Mouse (Mus musculus): Measurements from ENCODE around the gene Gpatch4. TPM values are rescaled to one million over a fixed set of nuclear protein-coding genes. Genes with fewer than 3 reads are reported as not detected.

Gene Gpatch4
- total RNA-seq, 2 experiments from 2014 or later, result 20.3 to 20.4 TPM

DNA sequence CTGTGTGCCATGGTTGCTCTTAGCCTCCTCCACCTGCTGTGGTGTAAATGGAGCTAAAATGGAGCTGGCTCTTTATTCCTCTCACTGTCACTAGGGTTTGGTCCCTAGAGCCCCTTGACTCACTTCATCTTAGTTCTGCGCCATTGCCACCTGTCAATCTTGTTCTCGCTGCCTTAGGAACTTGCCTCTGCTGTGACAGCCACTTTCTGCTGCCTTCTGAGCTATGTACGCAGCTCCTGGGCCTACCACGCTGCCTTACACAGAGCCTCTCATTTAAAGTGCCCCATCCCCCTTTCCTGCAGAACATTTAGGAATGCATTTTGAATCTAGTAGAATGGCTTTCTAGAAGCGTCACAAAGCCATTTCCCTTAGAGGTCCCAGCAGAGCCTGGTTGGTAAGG lies 51.2 kb downstream of the Gpatch4 start:
- no peak for DNase-seq (ENCODE audit: low spot score)

DNA sequence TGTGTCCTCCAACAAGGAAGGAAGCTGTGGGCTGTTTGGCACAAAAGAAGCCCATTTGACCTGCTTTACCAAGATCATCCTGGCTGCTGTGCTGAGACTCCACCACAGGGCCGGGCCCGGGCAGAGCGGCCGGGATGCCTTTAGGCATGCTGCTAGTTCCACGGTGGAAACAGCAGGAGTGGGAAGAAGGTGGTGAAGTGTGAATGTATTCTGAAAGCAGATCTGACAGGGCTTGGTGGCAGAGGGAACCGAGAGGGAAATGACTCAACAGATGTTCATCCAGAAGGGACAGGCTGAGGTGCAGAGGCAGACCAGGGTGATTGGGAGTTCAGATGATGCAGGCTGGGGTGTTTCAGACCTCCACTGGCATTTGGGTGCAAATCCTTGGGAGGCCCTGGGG lies 54.8 kb downstream of the Gpatch4 start:
- DNase-seq (ENCODE audit: low spot score), result no peak

DNA sequence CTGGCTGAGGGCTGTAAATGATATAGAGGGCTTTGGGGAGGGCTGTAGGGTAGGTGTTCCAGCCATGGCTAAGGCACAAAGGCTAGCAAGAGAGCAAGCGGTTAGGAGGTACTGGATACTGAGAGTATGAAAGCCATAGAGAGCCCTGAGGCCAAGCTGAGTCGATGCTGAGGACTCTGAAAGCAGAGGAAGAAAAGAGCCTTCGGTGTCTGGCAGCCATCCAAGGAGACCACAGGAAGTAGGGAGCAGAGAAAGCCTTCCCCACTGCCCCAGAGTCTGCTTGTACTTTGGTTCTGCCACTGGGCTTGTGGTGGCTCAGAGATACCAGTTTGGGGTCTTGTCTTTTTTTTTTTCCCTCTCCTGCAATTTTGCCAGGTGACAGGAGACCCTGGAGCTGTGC lies 57.3 kb downstream of the Gpatch4 start:
- DNase-seq (ENCODE audit: low spot score), result no peak

DNA sequence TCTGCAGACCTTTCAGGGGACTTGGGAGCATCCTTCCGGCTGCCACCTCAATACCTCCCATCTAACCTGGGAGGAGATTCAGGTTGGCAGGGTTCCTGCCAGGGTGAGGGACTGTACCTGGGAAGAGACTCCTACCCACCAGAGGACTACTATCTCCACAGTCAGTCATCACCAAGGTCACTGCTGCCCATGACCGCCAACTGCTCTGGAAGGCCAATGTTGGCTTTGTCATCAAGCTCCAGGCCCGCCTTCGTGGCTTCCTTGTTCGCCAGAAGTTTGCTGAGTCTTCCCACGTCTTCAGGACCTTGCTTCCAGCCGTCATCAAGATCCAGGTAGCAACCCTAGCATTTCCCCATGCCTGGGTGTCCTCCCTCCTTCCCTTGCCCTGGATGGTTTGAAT lies 58.8 kb downstream of the Gpatch4 start:
- no peak for DNase-seq (ENCODE audit: low spot score)

DNA sequence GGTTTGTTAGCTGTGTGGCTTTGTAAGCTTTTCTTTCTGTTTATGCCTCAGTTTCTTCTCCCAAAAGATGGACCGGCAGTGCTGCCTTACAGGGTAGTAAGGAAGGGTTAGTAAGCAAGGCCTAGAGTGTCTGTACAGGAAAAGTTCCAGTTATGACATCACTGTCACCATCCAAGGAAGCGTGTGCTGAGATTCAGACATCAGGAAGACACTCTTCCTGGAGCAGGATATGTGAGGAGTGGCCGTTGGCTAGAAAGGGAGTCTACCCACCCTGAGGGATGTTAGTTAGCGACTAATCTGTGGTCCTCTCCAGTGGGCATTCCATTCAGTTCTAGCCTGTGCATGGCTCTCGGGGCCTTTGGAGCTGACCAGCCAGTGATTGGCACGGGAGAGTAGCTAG lies 59.3 kb downstream of the Gpatch4 start:
- DNase-seq (ENCODE audit: low spot score), result no peak

DNA sequence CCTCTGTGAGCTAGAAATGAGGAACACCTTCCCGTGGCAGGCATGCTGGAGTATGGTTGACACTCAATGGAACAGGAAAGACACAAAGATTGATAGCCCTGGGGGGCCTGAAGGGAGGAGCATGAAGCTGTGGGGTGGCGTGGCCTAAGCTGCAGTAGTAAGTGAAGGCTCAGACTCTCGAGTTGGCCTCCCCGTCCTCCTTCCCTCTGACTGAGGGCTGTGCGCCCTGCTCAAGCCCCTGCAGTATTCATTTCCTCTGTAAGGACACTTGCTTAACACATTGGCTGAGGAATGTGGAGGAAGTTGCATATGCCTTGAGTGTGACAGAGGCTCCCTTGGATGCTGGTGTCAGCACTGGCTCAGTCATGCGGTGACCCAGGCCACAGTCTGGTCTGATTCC lies 59.7 kb downstream of the Gpatch4 start:
- DNase-seq (ENCODE audit: low spot score), result no peak

Other genes with a start within 250 kb of the Gpatch4 start
- not detected for gene Ntrk1, start 247.9 kb upstream of the Gpatch4 start, total RNA-seq (2021)
- not detected for gene Insrr, start 246.2 kb upstream of the Gpatch4 start, total RNA-seq (2021)
- 1 to 10 TPM; 6.3 to 6.4 TPM for gene Pear1, start 218.8 kb upstream of the Gpatch4 start, total RNA-seq (2021)
- gene Sh2d2a, start 196.4 kb upstream of the Gpatch4 start, total RNA-seq (2021), result not detected
- 10 to 100 TPM; 48.3 to 55.2 TPM for gene Prcc, start 157.5 kb upstream of the Gpatch4 start, total RNA-seq (2021)
- gene Hdgf, start 136.8 kb upstream of the Gpatch4 start, total RNA-seq (2021), result 100 to 1,000 TPM; 219 to 232 TPM
- 10 to 100 TPM; 42.2 to 49.1 TPM for gene Mrpl24, start 123.6 kb upstream of the Gpatch4 start, total RNA-seq (2021)
- gene Isg20l2, start 112.8 kb upstream of the Gpatch4 start, total RNA-seq (2021), result 1 to 10 TPM; 6.3 to 8.1 TPM
- 1 to 10 TPM; 3.2 to 3.4 TPM for gene Rrnad1, start 112.4 kb upstream of the Gpatch4 start, total RNA-seq (2021)
- gene Crabp2, start 94.4 kb upstream of the Gpatch4 start, total RNA-seq (2021), result under 1 TPM in 1 of 2 experiments, not detected in 1; 0.57 TPM
- gene Nes, start 72.0 kb upstream of the Gpatch4 start, total RNA-seq (2021), result 10 to 100 TPM; 10.8 to 24.9 TPM
- gene Bcan, start 42.9 kb upstream of the Gpatch4 start, total RNA-seq (2021), result not detected
- gene Hapln2, start 15.5 kb upstream of the Gpatch4 start, total RNA-seq (2021), result not detected
- gene Naxe, start 15.4 kb downstream of the Gpatch4 start, total RNA-seq (2021), result 10 to 100 TPM; 49.1 to 52.6 TPM
- not detected for gene Ttc24, start 35.2 kb downstream of the Gpatch4 start, total RNA-seq (2021)
- under 1 TPM; 0.21 to 0.39 TPM for gene Iqgap3, start 38.9 kb downstream of the Gpatch4 start, total RNA-seq (2021)
- gene Mef2d, start 99.3 kb downstream of the Gpatch4 start, total RNA-seq (2021), result 100 to 1,000 TPM; 174 to 196 TPM
- gene Rhbg, start 211.6 kb downstream of the Gpatch4 start, total RNA-seq (2021), result not detected
- 1 to 10 TPM in 1 of 2 experiments, under 1 TPM in 1; 1.00 to 1.3 TPM for gene Gm38392, start 244.1 kb downstream of the Gpatch4 start, total RNA-seq (2021)

Measured in gastrocnemius, adult 18-20 months (tissue).